Mouse (Mus musculus): ENCODE data around the gene H2afj. TPM values are rescaled to one million over a fixed set of nuclear protein-coding genes. Genes with fewer than 3 reads are reported as not detected.

H2afj gene
- total RNA-seq, 2 experiments from 2014 or later: 71.1 to 85.2 TPM

DNA sequence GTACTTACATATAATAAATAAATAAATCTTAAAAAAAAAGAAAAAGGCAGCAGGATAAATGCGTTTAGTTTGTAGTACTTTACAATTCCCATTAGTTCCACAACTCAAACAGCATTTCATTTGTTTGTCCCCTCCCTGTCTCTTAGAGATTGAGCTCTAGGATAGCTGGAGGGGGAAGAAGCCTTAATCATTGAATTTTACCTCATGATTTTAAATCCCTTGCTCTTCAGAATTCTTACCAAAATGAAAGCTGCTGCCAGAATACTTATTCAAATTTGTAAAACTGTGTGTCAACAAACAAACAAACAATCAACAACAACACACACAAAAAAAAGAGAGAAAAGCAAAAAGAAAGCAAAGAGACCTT lies 2.7 kb upstream of the H2afj start:
- no peak for DNase-seq

DNA sequence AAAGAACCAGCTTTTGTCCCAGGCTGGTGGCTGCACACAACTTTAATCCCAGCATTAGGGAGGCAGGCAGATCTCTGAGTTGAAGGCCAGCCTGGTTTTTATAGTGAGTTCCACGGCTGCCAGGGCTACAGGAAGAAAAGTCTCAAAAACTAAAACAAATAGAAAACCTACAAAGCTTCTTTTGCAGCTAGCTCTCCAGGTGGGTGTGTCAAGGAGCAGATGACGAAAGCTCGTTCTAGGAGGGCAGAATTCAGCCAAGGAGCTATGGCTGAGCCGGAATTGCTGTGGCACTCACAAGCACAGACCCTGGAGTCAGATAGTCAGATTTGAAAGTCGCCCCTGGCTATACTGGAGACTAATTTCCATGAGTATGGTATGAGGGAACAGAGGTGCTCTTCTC lies 1.2 kb upstream of the H2afj start:
- DNase-seq: no peak

DNA sequence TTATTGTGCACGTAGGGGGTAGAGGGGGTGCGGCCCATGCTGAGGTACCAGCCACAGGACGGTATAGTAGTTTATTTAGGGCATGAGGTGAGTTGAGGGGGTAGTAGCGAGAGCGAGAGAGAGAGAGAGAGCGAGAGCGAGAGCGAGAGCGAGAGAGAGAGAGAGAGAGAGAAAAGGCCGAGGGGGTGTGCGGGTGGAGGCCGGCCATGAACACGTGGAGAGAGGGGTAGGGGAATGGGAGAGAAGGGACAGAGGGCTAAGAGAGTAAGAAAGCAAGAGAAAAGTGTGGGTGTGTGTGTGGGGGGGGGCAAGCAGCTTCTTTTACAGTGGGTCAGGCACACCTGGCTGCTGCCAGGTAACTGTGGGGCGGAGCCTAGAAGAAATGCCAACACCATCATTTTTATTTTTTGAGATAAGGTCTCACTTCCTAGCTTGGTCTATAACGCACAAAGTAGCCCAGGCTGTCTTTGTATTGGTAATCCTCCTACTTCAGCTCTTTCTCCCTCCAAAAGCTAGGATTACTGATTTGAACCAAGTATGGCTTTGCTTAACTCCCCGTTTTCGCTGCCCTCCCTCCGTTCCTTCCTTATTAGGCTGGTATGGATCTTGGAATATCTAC lies 540 bp upstream of the H2afj start:
- no peak for DNase-seq

DNA sequence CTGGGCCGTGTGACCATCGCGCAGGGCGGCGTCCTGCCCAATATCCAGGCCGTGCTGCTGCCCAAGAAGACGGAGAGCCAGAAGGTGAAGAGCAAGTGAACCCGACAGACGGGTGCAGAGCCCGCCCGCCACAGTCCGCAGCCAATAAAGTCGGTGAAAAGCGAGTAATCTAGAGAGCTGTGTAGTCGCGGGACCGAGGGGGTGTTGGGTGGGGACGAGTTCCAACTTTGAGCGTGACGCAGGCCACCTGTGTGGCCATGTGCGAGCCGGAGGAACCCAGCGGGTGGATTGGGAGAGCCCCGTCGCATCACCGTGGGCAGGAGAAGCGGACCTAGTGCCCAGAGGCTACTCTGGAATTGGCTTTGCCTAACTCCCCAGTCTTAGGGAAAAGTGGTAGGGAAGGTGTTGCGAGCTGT lies 595 bp downstream of the H2afj start:
- peak; percentile 61 for DNase-seq

DNA sequence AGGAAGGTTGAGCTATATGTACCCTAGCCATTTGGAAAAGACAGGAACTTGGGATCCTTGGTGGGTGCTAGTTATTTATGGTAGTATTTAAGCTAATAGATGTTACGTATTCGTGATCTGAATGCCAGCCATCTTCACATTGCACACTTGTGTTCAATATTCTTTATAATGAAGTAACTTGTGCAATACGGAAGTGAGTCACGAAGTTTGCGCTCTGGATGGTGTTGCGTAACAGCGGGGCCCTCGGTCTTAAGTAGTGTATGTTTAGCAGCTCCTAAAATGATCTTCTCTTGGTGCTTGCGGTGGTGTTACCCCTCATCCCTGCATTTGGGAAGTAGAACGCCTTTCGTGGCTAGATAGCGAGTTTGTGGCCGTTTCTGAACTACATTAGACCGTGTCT lies 1.0 kb downstream of the H2afj start:
- peak; percentile 66 for DNase-seq

DNA sequence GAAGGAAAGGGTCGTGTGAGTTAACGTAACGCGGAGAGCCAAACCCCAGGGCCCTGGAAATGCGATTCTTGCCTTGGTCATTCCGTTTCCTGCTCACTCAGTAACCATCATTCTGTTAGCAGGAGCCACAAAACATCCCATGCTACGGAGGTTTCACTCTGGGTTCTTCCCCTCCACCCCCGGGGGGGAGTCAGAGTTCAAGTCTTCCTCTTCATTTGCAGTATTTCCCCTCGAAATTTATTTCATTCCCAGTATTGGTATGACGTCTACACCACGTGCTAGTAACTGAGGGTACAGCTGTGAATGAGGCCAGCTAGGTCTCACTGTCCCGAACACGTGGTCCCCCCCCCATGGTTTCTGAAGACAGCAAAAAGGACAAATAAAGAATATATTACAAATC lies 1.6 kb downstream of the H2afj start:
- DNase-seq: no peak

DNA sequence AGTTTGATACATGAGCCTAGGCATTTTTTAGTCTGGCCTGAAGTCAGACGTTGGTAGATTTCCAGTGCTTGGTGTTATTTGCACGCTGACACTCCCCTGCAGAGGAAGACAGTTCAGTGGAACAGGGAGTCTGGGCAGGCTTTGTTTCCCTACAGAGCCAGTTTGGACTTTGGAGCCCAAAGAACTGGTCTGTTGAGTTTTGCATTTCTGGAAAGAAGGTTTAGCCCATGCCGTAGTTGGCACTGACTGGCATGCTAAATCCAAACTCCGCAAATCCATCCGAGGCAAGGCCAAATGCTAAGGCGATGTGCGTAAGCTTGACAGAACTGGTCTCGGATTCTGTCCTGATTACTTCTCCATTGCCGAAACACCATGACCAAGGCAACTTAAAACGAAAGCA lies 3.2 kb downstream of the H2afj start:
- DNase-seq: no peak

DNA sequence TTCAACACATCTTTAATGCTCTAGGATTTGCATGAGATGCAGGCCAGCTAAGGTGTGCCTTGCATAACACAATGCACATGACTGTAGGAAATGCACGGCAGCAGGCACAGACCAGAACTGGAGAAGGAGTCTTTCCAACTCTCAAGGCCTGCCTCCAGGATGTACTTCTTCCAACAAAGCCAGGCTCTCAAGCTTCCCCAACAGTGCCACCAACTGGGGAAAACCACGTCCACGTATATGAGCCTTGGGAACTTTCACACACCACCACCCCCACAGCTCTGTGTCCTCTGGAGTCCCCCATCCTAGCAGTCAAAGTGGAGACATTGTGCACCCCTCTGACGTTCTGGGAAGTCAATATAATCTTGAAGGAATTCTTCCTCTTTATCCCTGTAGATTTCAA lies 5.1 kb downstream of the H2afj start:
- DNase-seq: peak; percentile 40

DNA sequence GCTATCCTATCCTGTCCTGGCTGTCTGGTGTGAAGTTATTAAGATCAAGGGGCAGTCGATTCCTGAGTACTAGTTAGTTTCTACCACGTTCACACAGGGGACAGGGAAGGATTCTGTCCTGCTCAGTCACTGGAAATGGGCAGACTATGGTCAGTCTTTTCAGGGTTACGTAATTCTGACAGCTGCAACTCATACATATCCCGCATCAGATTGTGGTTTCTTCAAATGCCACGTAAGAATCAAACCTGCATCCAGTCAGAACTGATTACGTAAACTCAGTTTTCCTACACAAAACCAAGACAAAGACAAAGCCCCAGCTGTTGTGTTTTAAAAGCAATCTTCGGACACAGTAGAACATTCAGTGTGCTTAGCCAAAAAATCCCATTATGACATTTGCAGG lies 7.3 kb downstream of the H2afj start:
- no peak for DNase-seq

DNA sequence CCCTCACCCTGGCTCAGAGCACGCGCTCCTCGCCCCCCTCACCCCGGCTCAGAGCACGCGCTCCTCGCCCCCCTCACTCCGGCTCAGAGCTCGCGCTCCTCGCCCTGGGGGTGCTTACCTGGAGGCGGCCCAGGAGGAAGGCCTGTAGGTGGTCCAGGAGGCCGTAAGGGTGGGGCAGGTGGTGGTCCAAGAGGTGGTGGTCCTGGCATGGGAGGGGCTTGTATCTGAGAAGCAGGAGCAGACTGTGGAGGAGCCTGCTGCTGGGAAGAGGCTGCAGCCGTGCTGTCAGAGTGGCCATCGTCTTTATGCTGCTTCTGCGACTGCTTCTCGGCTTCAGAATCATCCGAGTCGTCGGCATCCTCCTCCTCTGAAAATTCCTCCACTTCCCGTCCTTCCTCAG lies 8.8 kb downstream of the H2afj start:
- DNase-seq: no peak

DNA sequence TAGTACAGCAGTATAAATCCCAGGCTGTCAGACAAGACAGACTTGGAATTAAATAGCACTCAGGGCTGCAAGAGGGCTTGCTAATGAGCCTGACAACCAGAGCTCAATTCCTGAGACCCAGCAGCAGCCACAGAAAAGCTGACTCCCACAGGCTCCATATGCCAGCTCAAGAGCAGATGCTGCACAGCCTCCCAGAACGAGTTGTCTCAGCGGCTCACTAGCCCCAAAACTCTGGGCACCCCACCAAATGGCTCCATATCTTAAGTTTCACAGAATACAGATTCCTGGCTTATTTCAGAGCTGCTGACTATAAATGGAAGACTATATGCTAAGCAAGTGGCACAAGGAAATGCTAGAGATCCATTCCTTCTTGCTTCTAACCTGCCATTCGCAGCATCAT lies 9.5 kb downstream of the H2afj start:
- no peak for DNase-seq

DNA sequence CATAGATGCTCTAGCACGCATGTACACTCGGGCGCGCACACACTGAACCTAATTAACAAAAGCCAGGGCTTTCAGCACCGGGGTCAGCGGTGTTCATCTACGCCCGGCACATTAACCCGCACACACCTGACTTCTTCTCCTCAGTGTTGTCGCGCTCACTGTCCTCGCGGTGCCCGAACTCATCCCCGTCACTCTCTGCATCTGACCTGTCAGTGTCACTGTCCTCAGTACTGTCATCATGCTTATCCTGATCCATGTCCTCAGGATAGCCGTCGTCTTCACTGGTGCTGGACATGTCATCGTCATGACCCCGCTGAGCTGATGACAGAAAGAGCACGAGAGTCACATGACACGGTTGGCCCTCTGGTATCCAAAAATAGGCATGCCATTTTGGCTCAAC lies 12.3 kb downstream of the H2afj start:
- DNase-seq: no peak

DNA sequence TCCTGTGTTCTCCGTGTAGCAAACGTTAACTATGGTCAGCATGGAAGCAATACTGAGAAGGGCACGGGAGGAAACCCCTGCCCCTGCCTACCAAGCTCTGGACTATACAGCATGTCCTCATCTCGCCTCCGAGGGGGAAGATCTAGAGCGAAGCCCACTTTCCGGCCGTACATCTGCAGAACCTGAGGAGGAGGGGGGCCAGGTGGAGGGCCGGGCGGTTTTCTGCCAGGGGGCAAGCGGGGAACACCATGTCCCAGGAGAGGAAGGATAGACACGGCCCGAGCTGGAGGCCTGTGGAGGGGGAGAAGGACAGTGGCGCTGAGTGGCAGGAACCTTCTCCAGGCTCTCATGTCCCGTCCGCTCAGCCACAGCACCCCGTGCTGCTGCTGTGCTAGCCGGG lies 13.0 kb downstream of the H2afj start:
- DNase-seq: no peak

DNA sequence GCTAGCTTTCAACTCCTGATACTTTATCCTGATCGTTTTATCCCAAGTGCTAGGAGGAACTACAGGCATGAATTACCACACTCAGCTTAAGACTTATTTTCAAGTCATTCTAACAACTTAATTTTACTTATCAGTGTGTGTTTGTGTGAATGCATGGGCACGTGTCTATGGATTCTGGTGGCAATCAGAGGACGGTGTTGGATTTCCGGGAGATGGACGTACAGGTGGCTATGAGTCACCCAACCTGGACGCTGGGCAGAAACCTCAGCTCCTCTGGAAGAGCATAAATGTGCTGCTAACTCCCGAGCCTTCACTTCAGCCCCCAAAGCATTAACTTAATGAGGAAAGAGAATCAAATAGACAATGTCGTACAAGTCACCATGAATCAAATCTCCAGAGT lies 16.9 kb downstream of the H2afj start:
- DNase-seq: no peak

DNA sequence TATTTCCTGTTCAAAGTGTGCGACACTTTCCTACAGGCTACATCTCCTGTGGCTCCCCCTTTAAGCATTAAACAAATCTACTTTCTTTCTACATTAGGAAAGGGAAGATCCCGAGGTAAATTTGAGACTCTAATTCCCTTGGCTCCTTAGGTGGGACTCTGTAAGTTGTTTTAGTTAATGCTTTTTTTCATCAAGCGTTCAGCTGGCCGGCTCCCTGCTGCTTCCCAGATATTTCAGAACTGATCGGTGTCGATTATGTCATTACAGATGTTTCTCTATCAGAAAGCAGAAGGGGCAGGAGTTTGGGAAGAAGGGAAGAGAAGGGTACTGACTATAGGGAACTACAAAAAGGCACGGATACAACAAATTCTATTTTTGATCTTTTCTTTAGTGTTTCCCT lies 19.1 kb downstream of the H2afj start:
- no peak for DNase-seq

DNA sequence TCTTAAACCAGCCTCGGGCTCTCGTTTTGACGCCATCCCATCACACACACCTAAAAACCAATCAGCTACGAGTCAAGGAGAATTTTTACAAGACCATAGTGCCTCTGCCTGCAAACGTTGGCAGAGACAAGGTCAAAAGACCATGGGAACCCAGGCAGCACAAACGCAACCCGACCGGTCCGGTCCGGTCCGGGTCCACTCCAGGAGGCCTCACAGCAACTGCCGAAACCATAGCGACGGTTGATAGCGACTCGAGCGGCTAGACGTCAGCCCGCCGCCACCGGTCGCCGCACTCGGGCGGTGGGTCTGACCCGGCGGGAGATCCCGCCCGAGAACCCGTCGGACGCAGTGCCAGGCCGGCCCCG lies 19.5 kb downstream of the H2afj start, which contains the start of gene BC049715:
BC049715 (plus strand) TSS at position 111 of the 365 bp plus-strand sequence.
- no peak for DNase-seq

DNA sequence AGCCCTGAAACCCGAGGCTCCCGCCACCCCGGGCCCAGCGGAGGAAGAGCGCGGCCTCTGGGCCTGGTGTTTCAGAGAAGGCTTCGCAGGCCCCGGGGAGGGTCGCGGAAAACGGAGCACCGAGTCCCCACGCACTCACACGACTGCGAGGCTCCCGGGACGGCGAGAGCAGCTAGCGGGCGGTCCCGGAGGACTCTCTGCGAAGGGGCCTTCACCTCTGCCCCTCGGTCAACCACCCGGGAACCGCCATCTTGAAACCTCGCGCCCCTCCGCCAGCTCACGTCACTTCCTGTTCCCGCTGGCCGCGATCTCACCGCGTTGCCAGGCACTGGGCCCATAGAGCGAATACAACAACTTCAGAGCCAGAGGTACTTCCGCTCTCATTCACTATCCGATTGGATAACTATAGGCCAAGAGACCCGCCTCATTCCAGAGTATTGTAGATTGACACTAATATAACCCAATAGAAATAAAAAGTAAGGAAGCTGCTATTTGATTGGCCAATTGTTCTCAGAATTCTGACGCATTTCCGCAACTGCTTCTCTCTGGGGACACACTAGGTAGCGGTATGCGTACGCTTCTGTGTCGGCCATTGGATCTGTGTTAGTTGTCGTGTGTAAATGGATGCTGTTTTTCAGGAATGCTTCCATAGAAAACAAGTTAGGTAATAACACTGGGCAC lies 20.0 kb downstream of the H2afj start, which contains the start of gene Wbp11:
Wbp11 (minus strand) TSS at position 353 of the 681 bp plus-strand sequence.
- DNase-seq: peak; percentile 96

DNA sequence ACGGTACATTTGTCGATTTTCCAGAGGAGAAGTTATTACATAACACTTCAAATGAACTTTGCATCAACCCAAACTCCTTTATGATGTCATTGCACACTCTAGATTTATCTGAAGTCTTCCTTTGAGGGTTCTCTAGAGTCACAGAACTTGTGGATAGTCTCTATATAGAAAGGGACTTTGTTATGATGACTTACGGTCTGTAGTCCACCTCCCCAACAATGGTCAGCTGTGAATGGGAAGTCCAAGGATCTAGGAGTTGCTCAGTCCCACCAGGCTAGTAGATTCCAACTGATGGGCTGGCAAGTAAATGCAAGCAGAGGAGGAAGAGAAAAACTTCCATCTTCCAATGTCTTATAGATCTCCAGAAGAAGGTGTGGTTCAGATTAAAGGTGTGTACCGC lies 20.6 kb downstream of the H2afj start:
- no peak for DNase-seq

DNA sequence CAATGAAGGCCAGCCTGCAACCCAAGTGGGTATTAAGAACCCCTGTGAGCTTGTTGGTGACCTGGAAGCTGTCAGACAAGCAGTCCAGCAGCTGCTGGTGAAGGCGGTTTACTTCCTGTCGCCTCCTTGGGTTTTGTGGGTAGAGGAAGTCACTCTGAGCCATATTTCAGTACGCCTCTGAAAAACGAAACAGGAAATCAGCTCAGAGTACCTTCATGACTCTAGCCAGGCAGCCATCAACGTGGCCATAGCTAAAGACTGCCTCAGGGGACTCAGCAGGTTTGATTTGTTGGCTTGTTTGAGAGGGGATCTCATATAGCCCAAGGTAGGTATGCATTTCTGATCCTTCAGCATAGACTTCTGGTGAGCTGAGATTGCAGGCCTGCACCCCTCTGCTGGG lies 23.7 kb downstream of the H2afj start:
- DNase-seq: no peak

DNA sequence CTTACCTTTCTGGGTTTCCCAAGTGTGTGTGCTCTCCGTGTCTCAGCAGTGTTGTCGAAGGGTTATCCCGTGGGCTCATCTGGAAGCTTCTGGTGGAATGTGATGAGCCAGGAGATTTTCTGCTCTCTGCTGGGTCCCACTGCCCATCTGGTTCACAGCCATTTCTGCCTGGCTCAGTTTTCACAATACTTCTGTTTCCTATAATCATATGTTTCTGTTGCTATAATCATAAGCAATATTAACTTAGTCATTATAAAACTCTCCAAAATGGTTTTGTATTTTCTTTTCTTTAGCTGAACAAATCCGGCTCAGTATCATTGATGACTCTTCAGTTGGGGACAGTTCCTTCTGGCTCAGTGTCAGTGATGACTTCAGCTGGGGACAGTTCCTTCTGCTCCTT lies 27.3 kb downstream of the H2afj start, which contains the start of gene Smco3:
Smco3 (minus strand) TSS at position 101 of the 400 bp plus-strand sequence.
- DNase-seq: no peak

DNA sequence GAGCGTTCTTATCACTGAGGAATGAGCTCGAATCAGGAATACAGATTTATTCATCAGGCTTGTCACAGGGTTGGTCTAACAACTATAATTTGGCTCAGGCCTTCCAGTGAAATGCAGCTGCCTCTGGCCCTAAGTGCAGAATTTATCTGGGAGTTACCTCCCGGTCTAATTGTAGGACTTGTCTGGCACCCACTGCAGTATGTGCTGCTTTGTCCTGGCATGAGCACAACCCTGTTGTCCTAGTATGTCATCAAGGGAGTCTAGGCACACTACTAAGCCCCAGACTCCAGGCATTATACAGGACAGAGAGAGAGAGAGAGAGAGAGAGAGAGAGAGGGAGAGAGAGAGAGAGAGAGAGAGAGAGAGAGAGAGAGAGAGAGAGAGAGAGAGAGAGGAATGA lies 29.3 kb downstream of the H2afj start:
- no peak for DNase-seq

DNA sequence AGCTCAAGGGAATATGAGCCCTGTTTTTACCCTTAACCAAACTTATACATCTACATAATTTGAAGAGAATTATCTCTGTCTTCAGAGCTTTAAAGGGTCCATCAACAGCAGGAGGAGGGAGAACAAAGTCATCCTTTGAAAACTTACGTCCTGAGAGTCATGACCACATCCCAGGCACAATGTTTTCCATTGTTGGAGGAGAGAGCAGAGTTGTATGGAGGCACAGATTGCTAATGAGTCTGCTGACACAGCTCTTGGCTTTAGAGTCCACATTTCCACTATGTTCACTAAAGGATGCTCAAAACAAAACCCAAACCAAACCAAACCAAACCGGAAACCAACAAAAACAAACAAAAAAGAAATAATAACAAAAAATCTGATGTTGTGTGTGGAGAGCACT lies 36.9 kb downstream of the H2afj start:
- no peak for DNase-seq

DNA sequence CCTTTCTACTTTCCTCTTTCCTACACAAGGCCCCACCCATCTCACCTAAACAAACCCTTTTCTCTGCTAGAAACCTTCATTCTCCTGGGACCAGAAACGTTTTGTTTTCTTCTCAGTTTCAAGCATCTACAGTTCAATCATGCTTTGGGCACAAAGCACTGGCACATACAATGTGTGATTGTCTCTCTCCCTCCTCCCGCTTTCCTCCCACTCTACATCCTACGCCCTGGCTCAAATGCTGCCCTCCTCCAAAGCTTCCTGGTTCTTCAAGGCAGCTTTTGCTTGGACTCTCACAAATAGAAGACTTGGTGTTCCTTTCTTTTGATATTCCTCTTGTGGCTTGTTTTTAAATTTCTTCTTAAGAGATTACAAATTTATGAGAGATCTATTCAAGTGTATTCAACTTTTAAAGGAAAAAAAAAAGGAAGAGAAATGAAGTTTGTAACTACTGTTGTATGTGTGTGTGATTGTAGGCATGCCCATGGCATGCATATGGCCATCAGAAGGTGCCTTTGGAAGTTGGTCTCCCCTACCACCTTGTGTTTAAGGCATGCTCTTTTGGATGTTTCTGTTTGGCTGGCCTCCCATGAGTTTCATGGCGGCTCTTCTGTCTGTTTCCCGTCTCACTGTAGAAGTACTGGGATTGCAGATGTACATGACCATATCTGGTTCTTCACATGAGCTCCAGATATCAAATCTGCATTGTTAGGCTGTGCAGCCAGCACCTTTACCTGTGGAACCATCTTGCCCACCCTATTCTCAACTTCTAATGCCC lies 37.8 kb downstream of the H2afj start:
- no peak for DNase-seq

DNA sequence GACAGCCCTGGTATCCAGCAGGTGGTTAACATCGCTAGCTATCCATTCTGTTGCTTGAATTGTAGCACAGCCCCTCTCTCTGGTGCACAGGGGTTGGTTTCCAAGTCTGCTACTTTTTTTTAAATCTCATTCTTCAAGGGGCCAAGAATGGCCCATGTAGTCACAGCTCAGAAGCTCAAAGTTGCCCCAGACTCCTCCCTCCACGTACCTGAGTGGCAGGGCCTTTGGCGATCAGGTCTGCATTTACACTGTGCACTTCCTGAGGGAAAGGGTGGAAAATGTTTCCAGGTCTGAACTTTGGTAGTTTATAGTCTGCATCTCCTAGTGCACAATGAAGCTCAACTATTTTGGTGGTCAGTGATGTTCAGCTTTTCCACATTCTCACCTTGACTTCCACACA lies 39.2 kb downstream of the H2afj start:
- no peak for DNase-seq

Data from adrenal gland, postnatal 10 days (tissue).